Comparison of ENCODE assay signal across 8 mouse cellular contexts in the genomic region with DNA sequence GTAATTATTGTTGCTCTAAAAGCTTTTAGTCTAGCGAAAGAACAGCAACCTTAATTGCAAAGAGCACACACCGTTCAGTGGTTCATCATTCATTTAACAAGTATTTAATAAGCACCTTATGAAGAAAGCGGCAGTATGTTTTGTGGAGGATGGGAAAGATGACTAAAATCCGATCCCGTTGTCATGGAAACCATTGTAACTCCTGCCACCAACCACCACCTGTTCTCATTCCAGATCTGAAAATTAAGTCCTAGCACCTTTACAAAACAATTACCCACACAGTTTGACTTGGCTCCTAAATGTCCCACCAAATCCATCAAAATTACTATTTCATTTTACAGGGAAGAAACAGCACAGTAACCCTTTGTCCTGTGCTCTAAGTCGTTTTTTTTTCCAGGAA. TPM values are rescaled to one million over a fixed set of nuclear protein-coding genes. Genes with fewer than 3 reads are reported as not detected.
A peak's percentile ranks its signal among the peaks of the same experiment; 100 is the strongest.
DNase-seq lines count a peak whose midpoint lies in the region; ATAC-seq and TF ChIP-seq lines count a peak whose summit lies in the region.

No protein-coding gene starts in this region.

- no peak for TF ChIP-seq CTCF in left cerebral cortex, adult 2 months (IDR thresholded peaks at IDR 0.05)

- peak in 1 of 2 experiments; percentile 44 for DNase-seq in left cerebral cortex, adult 2 months (ENCODE audit: extremely low spot score in 1 of 2, low spot score in 2 of 2)
- no peak for DNase-seq in left cerebral cortex, postnatal 4 days
- peak; percentile 38 to 63 for DNase-seq in cerebellum, postnatal 14 days
- DNase-seq in midbrain, embryonic 14.5 days: peak; percentile 87
- DNase-seq in urinary bladder, adult 2 months (ENCODE audit: low spot score): no peak
- DNase-seq in thymus, adult 18-20 months: no peak
- no peak for DNase-seq in thymus, postnatal 36 days

- 16% methylated on average over 6 of the region's 6 CpGs for WGBS in hindbrain, embryonic 16.5 days
- WGBS in midbrain, embryonic 14.5 days: 18% methylated on average over 6 of the region's 6 CpGs

- ATAC-seq in hindbrain, embryonic 16.5 days: peak; percentile 13
- ATAC-seq in midbrain, embryonic 14.5 days (ENCODE audit: low FRiP score, low TSS enrichment): no peak; the same call in 1 of the 2 replicates

- H3K4me2 ChIP-seq in hindbrain, embryonic 16.5 days (ENCODE audit: low read length): peak overlapping the region; percentile 75
- peak overlapping the region; percentile 72 for H3K4me2 ChIP-seq in midbrain, embryonic 14.5 days (ENCODE audit: low read length)

- no peaks in the 10 kb centered on the region for H3K27me3 ChIP-seq in hindbrain, embryonic 16.5 days (replicated peaks; ENCODE audit: control insufficient read depth, insufficient read depth, low read length)
- no peaks in the 10 kb centered on the region for H3K27me3 ChIP-seq in midbrain, embryonic 14.5 days (ENCODE audit: control insufficient read depth, insufficient read depth, low read length)

- intact Hi-C loops in left cerebral cortex, adult 2 months (cut with DNase I): no loop called here
- intact Hi-C loops in left cerebral cortex, postnatal 4 days (cut with DNase I): no loop called here

- peak overlapping the region; percentile 82 for H3K27ac ChIP-seq in left cerebral cortex, adult 2 months
- peak overlapping the region; percentile 93 for H3K27ac ChIP-seq in hindbrain, embryonic 16.5 days (ENCODE audit: low read depth, low read length)
- H3K27ac ChIP-seq in midbrain, embryonic 14.5 days (replicated peaks; ENCODE audit: low read depth, low read length): peak overlapping the region; percentile 74

- H3K4me3 ChIP-seq in left cerebral cortex, adult 2 months: peak overlapping the region; percentile 42
- H3K4me3 ChIP-seq in hindbrain, embryonic 16.5 days (ENCODE audit: low read length): peak overlapping the region; percentile 65
- peak overlapping the region; percentile 59 for H3K4me3 ChIP-seq in midbrain, embryonic 14.5 days (replicated peaks; ENCODE audit: low read depth, low read length)

- H3K9ac ChIP-seq in hindbrain, embryonic 16.5 days (ENCODE audit: low read depth, low read length): peak overlapping the region; percentile 30; the same call in 1 of the 2 replicates
- no peak overlapping the region for H3K9ac ChIP-seq in midbrain, embryonic 14.5 days (replicated peaks; ENCODE audit: low read length)

- H3K4me1 ChIP-seq in hindbrain, embryonic 16.5 days (ENCODE audit: control insufficient read depth, insufficient read depth, low read depth, low read length): peaks cover 8% of the 10 kb centered on the region; the same call in 1 of the 2 replicates
- peaks cover 10% of the 10 kb centered on the region for H3K4me1 ChIP-seq in midbrain, embryonic 14.5 days (ENCODE audit: control insufficient read depth, insufficient read depth, low read length)

- no peaks in the 10 kb centered on the region for H3K9me3 ChIP-seq in hindbrain, embryonic 16.5 days (ENCODE audit: control insufficient read depth, low read length)
- H3K9me3 ChIP-seq in midbrain, embryonic 14.5 days (ENCODE audit: control insufficient read depth, low read length): no peaks in the 10 kb centered on the region

- no peaks in the 10 kb centered on the region for H3K36me3 ChIP-seq in hindbrain, embryonic 16.5 days (ENCODE audit: control insufficient read depth, insufficient read depth, low read length)
- H3K36me3 ChIP-seq in midbrain, embryonic 14.5 days (ENCODE audit: control insufficient read depth, insufficient read depth, low read length): no peaks in the 10 kb centered on the region

RNA-seq across cellular contexts. Expression of a gene that starts 0.7 kb away (rescaled TPM):
- total RNA-seq in left cerebral cortex, adult 2 months (2021): 1 to 10 TPM; 6.5 to 9.2 TPM
- 10 to 100 TPM in 1 of 2 experiments, 1 to 10 TPM in 1; 7.4 to 10.9 TPM for total RNA-seq in left cerebral cortex, postnatal 4 days (2021)
- polyA plus RNA-seq in hindbrain, embryonic 16.5 days (2015; fragmentation: Nextera tagmentation; extraction: Ambion mirVana): 10.4 and 14.1 TPM in 2 replicates
- polyA plus RNA-seq in midbrain, embryonic 14.5 days (2014; fragmentation: Nextera tagmentation; extraction: Ambion mirVana): 13.3 and 14.2 TPM in 2 replicates
- 5.7 and 7.1 TPM in 2 replicates for polyA plus RNA-seq in urinary bladder, adult 2 months (2012; rRNA removed)

RNA-seq across cellular contexts. Expression of a gene that starts 29.1 kb away (rescaled TPM):
- total RNA-seq in left cerebral cortex, adult 2 months (2021): 100 to 1,000 TPM in 1 of 2 experiments, 10 to 100 TPM in 1; 90.5 to 129 TPM
- total RNA-seq in left cerebral cortex, postnatal 4 days (2021): 100 to 1,000 TPM; 104 to 155 TPM
- polyA plus RNA-seq in hindbrain, embryonic 16.5 days (2015; fragmentation: Nextera tagmentation; extraction: Ambion mirVana): 303 and 331 TPM in 2 replicates
- polyA plus RNA-seq in midbrain, embryonic 14.5 days (2014; fragmentation: Nextera tagmentation; extraction: Ambion mirVana): 297 and 402 TPM in 2 replicates
- polyA plus RNA-seq in urinary bladder, adult 2 months (2012; rRNA removed): 4.7 and 5.1 TPM in 2 replicates

RNA-seq across cellular contexts. Expression of a gene that starts 55.2 kb away (rescaled TPM):
- not detected for total RNA-seq in left cerebral cortex, adult 2 months (2021)
- total RNA-seq in left cerebral cortex, postnatal 4 days (2021): not detected
- polyA plus RNA-seq in hindbrain, embryonic 16.5 days (2015; fragmentation: Nextera tagmentation; extraction: Ambion mirVana): 0.85 and 0.90 TPM in 2 replicates
- polyA plus RNA-seq in midbrain, embryonic 14.5 days (2014; fragmentation: Nextera tagmentation; extraction: Ambion mirVana): 0.50 and 0.61 TPM in 2 replicates
- 0.15 and 0.47 TPM in 2 replicates for polyA plus RNA-seq in urinary bladder, adult 2 months (2012; rRNA removed)

Comparison
In these comparisons a context has a peak if more than half of its experiments do, and no peak if none do; other contexts are left out.
1. DNase-seq: peak in cerebellum, postnatal 14 days (2 of 2) and midbrain, embryonic 14.5 days (single experiment); none in left cerebral cortex, postnatal 4 days (single experiment), urinary bladder, adult 2 months (single experiment), thymus, adult 18-20 months (0 of 2) and thymus, postnatal 36 days (0 of 2).
2. RNA of a gene that starts 29.1 kb away (polyA plus RNA-seq): 297 to 402 TPM in midbrain, embryonic 14.5 days and 303 to 331 TPM in hindbrain, embryonic 16.5 days; 4.7 to 5.1 TPM in urinary bladder, adult 2 months; every median in the first group is over 10 times any median in the second.
3. Peak in every context shown above with its lines, with median percentiles within 50 percentile points of each other: H3K27ac ChIP-seq and H3K4me3 ChIP-seq.